Mouse (Mus musculus): ENCODE measurements around the gene Plce1. TPM values are rescaled to one million over a fixed set of nuclear protein-coding genes. Genes with fewer than 3 reads are reported as not detected.

Plce1 gene
- polyA plus RNA-seq, 3 experiments from 2014 or later = 0.05 to 0.16 (median 0.05) TPM

Other genes with a start within 250 kb of the Plce1 start
- under 1 TPM in 1 of 3 experiments, not detected in 2; 0.30 TPM for gene Lgi1, start 216.6 kb upstream of the Plce1 start, polyA plus RNA-seq (2017; shearing (Covaris generic))
- gene Slc35g1, start 85.1 kb upstream of the Plce1 start, polyA plus RNA-seq (2017; shearing (Covaris generic)) = 1 to 10 TPM; 3.5 to 7.3 (median 5.0) TPM

Data from inflammation-experienced regulatory T-cells, adult 6 months (primary cell).